Comparison of ENCODE assay signal across 7 mouse cellular contexts in the genomic region with DNA sequence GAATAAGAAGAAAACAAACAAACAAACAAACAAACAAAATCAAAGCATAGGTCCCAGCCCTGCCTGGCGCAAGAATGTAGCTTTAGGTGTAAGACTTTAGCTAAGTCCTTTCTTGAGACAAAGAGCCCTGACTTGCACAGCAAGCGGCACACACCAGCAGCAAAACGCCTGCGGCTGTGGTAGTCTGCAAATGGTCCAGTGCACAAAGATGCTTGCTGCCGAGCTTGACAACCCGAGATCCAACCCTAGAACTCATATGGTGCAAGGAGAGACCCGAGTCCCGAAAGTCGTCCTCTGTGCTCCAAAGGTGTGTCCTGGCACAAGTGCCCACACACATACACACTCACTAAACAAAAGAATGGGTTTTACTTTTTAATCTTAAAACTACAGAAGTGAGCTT. TPM values are rescaled to one million over a fixed set of nuclear protein-coding genes. Genes with fewer than 3 reads are reported as not detected.
A peak's percentile ranks its signal among the peaks of the same experiment; 100 is the strongest.
DNase-seq lines count a peak whose midpoint lies in the region; ATAC-seq lines count a peak whose summit lies in the region.

No protein-coding gene starts in this region.

- peak overlapping the region; percentile 43; the same call in 1 of the 2 replicates for H3K4me2 ChIP-seq in kidney, embryonic 15.5 days
- H3K4me2 ChIP-seq in embryonic facial prominence, embryonic 13.5 days = peak overlapping the region; percentile 43
- H3K4me2 ChIP-seq in hindbrain, embryonic 12.5 days (replicated peaks) = no peak overlapping the region
- 0 out of 2 replicates have a peak overlapping the region, but pooled peaks have one; percentile 7 for H3K4me2 ChIP-seq in neural tube, embryonic 11.5 days (ENCODE audit: low read depth)

- H3K9me3 ChIP-seq in kidney, embryonic 15.5 days (replicated peaks) = no peaks in the 10 kb centered on the region
- peaks cover 12% of the 10 kb centered on the region; the same call in 1 of the 2 replicates for H3K9me3 ChIP-seq in embryonic facial prominence, embryonic 13.5 days
- no peaks in the 10 kb centered on the region for H3K9me3 ChIP-seq in hindbrain, embryonic 12.5 days (replicated peaks)
- no peaks in the 10 kb centered on the region for H3K9me3 ChIP-seq in neural tube, embryonic 11.5 days (ENCODE audit: control insufficient read depth, low read length)

- 26% methylated on average over 9 of the region's 9 CpGs for WGBS in kidney, embryonic 15.5 days
- WGBS in embryonic facial prominence, embryonic 13.5 days = 28% methylated on average over 9 of the region's 9 CpGs
- WGBS in hindbrain, embryonic 12.5 days = 41% methylated on average over 9 of the region's 9 CpGs
- WGBS in neural tube, embryonic 11.5 days = 49% methylated on average over 9 of the region's 9 CpGs

- no peak for DNase-seq in kidney, adult 11 months
- no peak for DNase-seq in neural tube, embryonic 11.5 days (ENCODE audit: low spot score)
- no peak for DNase-seq in right cerebral cortex, postnatal 36 days (ENCODE audit: low spot score in 2 of 2)
- no peak for DNase-seq in left cerebral cortex, postnatal 10 days (ENCODE audit: extremely low spot score in 1 of 2, low spot score in 2 of 2)

- H3K9ac ChIP-seq in kidney, embryonic 15.5 days = 0 out of 2 replicates have a peak overlapping the region, but pooled peaks have one; percentile 25
- H3K9ac ChIP-seq in embryonic facial prominence, embryonic 13.5 days = peak overlapping the region; percentile 44
- no peak overlapping the region for H3K9ac ChIP-seq in hindbrain, embryonic 12.5 days
- no peak overlapping the region; the same call in 1 of the 2 replicates for H3K9ac ChIP-seq in neural tube, embryonic 11.5 days (ENCODE audit: low read length)

- H3K4me1 ChIP-seq in kidney, embryonic 15.5 days = peaks cover 44% of the 10 kb centered on the region
- H3K4me1 ChIP-seq in embryonic facial prominence, embryonic 13.5 days = peaks cover 60% of the 10 kb centered on the region
- H3K4me1 ChIP-seq in hindbrain, embryonic 12.5 days = peaks cover 38% of the 10 kb centered on the region
- peaks cover 24% of the 10 kb centered on the region for H3K4me1 ChIP-seq in neural tube, embryonic 11.5 days (ENCODE audit: control insufficient read depth, insufficient read depth, low read length)

- H3K27ac ChIP-seq in kidney, embryonic 15.5 days = peak overlapping the region; percentile 98
- H3K27ac ChIP-seq in embryonic facial prominence, embryonic 13.5 days = peak overlapping the region; percentile 95
- H3K27ac ChIP-seq in hindbrain, embryonic 12.5 days = peak overlapping the region; percentile 86
- H3K27ac ChIP-seq in neural tube, embryonic 11.5 days (ENCODE audit: low read depth, low read length) = peak overlapping the region; percentile 88

- intact Hi-C loops in left cerebral cortex, postnatal 10 days (cut with DNase I) = no loop called here

- no peak overlapping the region for H3K4me3 ChIP-seq in kidney, embryonic 15.5 days (replicated peaks)
- H3K4me3 ChIP-seq in embryonic facial prominence, embryonic 13.5 days = no peak overlapping the region
- H3K4me3 ChIP-seq in hindbrain, embryonic 12.5 days = no peak overlapping the region
- no peak overlapping the region for H3K4me3 ChIP-seq in neural tube, embryonic 11.5 days (ENCODE audit: low read depth, low read length)

- ATAC-seq in kidney, embryonic 15.5 days (replicated peaks; ENCODE audit: low FRiP score) = no peak
- ATAC-seq in embryonic facial prominence, embryonic 13.5 days (ENCODE audit: insufficient number of reproducible peaks, insufficient read depth, low FRiP score, low TSS enrichment, low read depth) = no peak
- ATAC-seq in hindbrain, embryonic 12.5 days (ENCODE audit: low FRiP score) = no peak
- no peak for ATAC-seq in neural tube, embryonic 11.5 days (ENCODE audit: insufficient read depth, low FRiP score, low TSS enrichment)

- no peaks in the 10 kb centered on the region for H3K36me3 ChIP-seq in kidney, embryonic 15.5 days
- peaks cover 19% of the 10 kb centered on the region for H3K36me3 ChIP-seq in embryonic facial prominence, embryonic 13.5 days
- no peaks in the 10 kb centered on the region for H3K36me3 ChIP-seq in hindbrain, embryonic 12.5 days
- peaks cover 2% of the 10 kb centered on the region; the same call in 1 of the 2 replicates for H3K36me3 ChIP-seq in neural tube, embryonic 11.5 days (ENCODE audit: control insufficient read depth, insufficient read depth, low read length)

- no peaks in the 10 kb centered on the region for H3K27me3 ChIP-seq in kidney, embryonic 15.5 days
- H3K27me3 ChIP-seq in embryonic facial prominence, embryonic 13.5 days = no peaks in the 10 kb centered on the region
- no peaks in the 10 kb centered on the region for H3K27me3 ChIP-seq in hindbrain, embryonic 12.5 days
- H3K27me3 ChIP-seq in neural tube, embryonic 11.5 days (ENCODE audit: control insufficient read depth, insufficient read depth, low read length) = no peaks in the 10 kb centered on the region

RNA-seq across cellular contexts. Expression of gene Col26a1, which starts 19.7 kb away (rescaled TPM):
- 51.1 and 62.5 TPM in 2 replicates for polyA plus RNA-seq in kidney, embryonic 15.5 days (2015; fragmentation: Nextera tagmentation; extraction: Ambion mirVana)
- polyA plus RNA-seq in embryonic facial prominence, embryonic 13.5 days (2015; fragmentation: Nextera tagmentation; extraction: Ambion mirVana) = 273 and 319 TPM in 2 replicates
- 115 and 124 TPM in 2 replicates for polyA plus RNA-seq in hindbrain, embryonic 12.5 days (2016; fragmentation: Nextera tagmentation; extraction: Ambion mirVana)
- polyA plus RNA-seq in neural tube, embryonic 11.5 days (2014; fragmentation: Nextera tagmentation; extraction: Ambion mirVana) = 51.6 and 53.3 TPM in 2 replicates
- total RNA-seq in left cerebral cortex, postnatal 10 days (2021) = 10 to 100 TPM; 24.8 to 25.3 TPM

RNA-seq across cellular contexts. Expression of gene Ift22, which starts 44.7 kb away (rescaled TPM):
- polyA plus RNA-seq in kidney, embryonic 15.5 days (2015; fragmentation: Nextera tagmentation; extraction: Ambion mirVana) = 74.0 and 78.8 TPM in 2 replicates
- polyA plus RNA-seq in embryonic facial prominence, embryonic 13.5 days (2015; fragmentation: Nextera tagmentation; extraction: Ambion mirVana) = 67.4 and 70.2 TPM in 2 replicates
- 94.9 and 106 TPM in 2 replicates for polyA plus RNA-seq in hindbrain, embryonic 12.5 days (2016; fragmentation: Nextera tagmentation; extraction: Ambion mirVana)
- 97.4 and 110 TPM in 2 replicates for polyA plus RNA-seq in neural tube, embryonic 11.5 days (2014; fragmentation: Nextera tagmentation; extraction: Ambion mirVana)
- total RNA-seq in left cerebral cortex, postnatal 10 days (2021) = 10 to 100 TPM; 88.2 to 88.9 TPM

Comparison
In these comparisons a context has a peak if more than half of its experiments do, and no peak if none do; other contexts are left out.
1. H3K9ac ChIP-seq: peak in kidney, embryonic 15.5 days (single experiment) and embryonic facial prominence, embryonic 13.5 days (single experiment); none in hindbrain, embryonic 12.5 days (single experiment) and neural tube, embryonic 11.5 days (single experiment).
2. Peak in every context shown above with its lines, with median percentiles within 50 percentile points of each other: H3K27ac ChIP-seq.